Mouse (Mus musculus): ENCODE measurements at regions not wholly inside any gene's neighbourhood (a gene's known extent, or its start where the extent isn't known, plus 50 kb on each side); places are given as distances from the start of the nearest gene placed in this dataset.
A peak's percentile ranks its signal among the peaks of the same experiment; 100 is the strongest.

GRCm38 (mm10) chr4:29034406-29034805 lies 221.5 kb downstream of the Epha7 start:
- Histone ChIP-seq H3K27me3 (no peaks in the 10 kb centered on the region), H3K27ac (no peak overlapping the region), H3K4me1 (replicated peaks) (peaks cover 4% of the 10 kb centered on the region; the same call in 1 of the 2 replicates), H3K36me3 (no peaks in the 10 kb centered on the region), H3K9ac (no peak overlapping the region), H3K4me3 (no peak overlapping the region), H3K4me2 (no peak overlapping the region), H3K9me3 (replicated peaks) (no peaks in the 10 kb centered on the region)
- 81% methylated on average over 1 of the region's 1 CpGs for WGBS
- ATAC-seq (replicated peaks; ENCODE audit: insufficient number of reproducible peaks, insufficient read depth, low FRiP score, low read depth) = no peak

- H3K27me3 ChIP-seq = no peaks in the 10 kb centered on the region
- H3K36me3 ChIP-seq = no peaks in the 10 kb centered on the region
- no peak overlapping the region for H3K27ac ChIP-seq
- no peak overlapping the region for H3K4me2 ChIP-seq
- 8% methylated on average over 1 of the region's 1 CpGs for WGBS
- no peaks in the 10 kb centered on the region for H3K9me3 ChIP-seq (replicated peaks)
- no peak for ATAC-seq (replicated peaks; ENCODE audit: insufficient number of reproducible peaks, insufficient read depth, low FRiP score, low read depth)
- H3K9ac ChIP-seq = no peak overlapping the region
- H3K4me1 ChIP-seq (replicated peaks) = no peaks in the 10 kb centered on the region; the same call in 1 of the 2 replicates
- no peak overlapping the region for H3K4me3 ChIP-seq
Observed at GRCm38 (mm10) chr4:29039993-29040392, 227.1 kb downstream of the Epha7 start.

GRCm38 (mm10) chr4:29068678-29069621 lies 256.0 kb downstream of the Epha7 start:
- Histone ChIP-seq H3K36me3 (no peaks in the 10 kb centered on the region), H3K4me1 (replicated peaks) (no peaks in the 10 kb centered on the region), H3K4me2 (no peak overlapping the region), H3K27me3 (no peaks in the 10 kb centered on the region), H3K9ac (no peak overlapping the region), H3K27ac (no peak overlapping the region), H3K4me3 (no peak overlapping the region), H3K9me3 (replicated peaks) (no peaks in the 10 kb centered on the region)
- ATAC-seq (replicated peaks; ENCODE audit: insufficient number of reproducible peaks, insufficient read depth, low FRiP score, low read depth) = no peak
- WGBS = 83% methylated on average over 12 of the region's 12 CpGs

- Histone ChIP-seq H3K4me3 (no peak overlapping the region), H3K4me1 (replicated peaks) (no peaks in the 10 kb centered on the region), H3K9me3 (replicated peaks) (no peaks in the 10 kb centered on the region), H3K27ac (no peak overlapping the region), H3K27me3 (no peaks in the 10 kb centered on the region), H3K9ac (no peak overlapping the region), H3K4me2 (no peak overlapping the region), H3K36me3 (no peaks in the 10 kb centered on the region)
- ATAC-seq (replicated peaks; ENCODE audit: insufficient number of reproducible peaks, insufficient read depth, low FRiP score, low read depth) = no peak
Observed at GRCm38 (mm10) chr4:29074204-29074603, 261.3 kb downstream of the Epha7 start.

- 58% methylated on average over 3 of the region's 3 CpGs for WGBS
- H3K27me3 ChIP-seq = no peaks in the 10 kb centered on the region
Observed at GRCm38 (mm10) chr4:29074851-29075250, 261.9 kb downstream of the Epha7 start.

GRCm38 (mm10) chr4:29076683-29077082 lies 263.8 kb downstream of the Epha7 start:
- Histone ChIP-seq H3K4me3 (no peak overlapping the region), H3K27ac (no peak overlapping the region), H3K4me1 (replicated peaks) (no peaks in the 10 kb centered on the region), H3K36me3 (no peaks in the 10 kb centered on the region), H3K4me2 (no peak overlapping the region), H3K9me3 (replicated peaks) (no peaks in the 10 kb centered on the region), H3K9ac (no peak overlapping the region), H3K27me3 (no peaks in the 10 kb centered on the region)
- ATAC-seq (replicated peaks; ENCODE audit: insufficient number of reproducible peaks, insufficient read depth, low FRiP score, low read depth) = no peak
- 77% methylated on average over 3 of the region's 3 CpGs for WGBS

More at GRCm38 (mm10) chr4:29074851-29075250, 261.9 kb downstream of the Epha7 start:
- no peak overlapping the region for H3K9ac ChIP-seq
- H3K36me3 ChIP-seq = no peaks in the 10 kb centered on the region
- H3K9me3 ChIP-seq (replicated peaks) = no peaks in the 10 kb centered on the region
- no peak for ATAC-seq (replicated peaks; ENCODE audit: insufficient number of reproducible peaks, insufficient read depth, low FRiP score, low read depth)
- H3K4me2 ChIP-seq = no peak overlapping the region
- H3K27ac ChIP-seq = no peak overlapping the region
- no peak overlapping the region for H3K4me3 ChIP-seq
- no peaks in the 10 kb centered on the region for H3K4me1 ChIP-seq (replicated peaks)

- Histone ChIP-seq H3K36me3 (no peaks in the 10 kb centered on the region), H3K9me3 (replicated peaks) (no peaks in the 10 kb centered on the region), H3K4me3 (no peak overlapping the region), H3K9ac (no peak overlapping the region), H3K4me1 (replicated peaks) (no peaks in the 10 kb centered on the region), H3K27ac (no peak overlapping the region), H3K4me2 (no peak overlapping the region), H3K27me3 (no peaks in the 10 kb centered on the region)
- 93% methylated on average over 3 of the region's 3 CpGs for WGBS
- no peak for ATAC-seq (replicated peaks; ENCODE audit: insufficient number of reproducible peaks, insufficient read depth, low FRiP score, low read depth)
Observed at GRCm38 (mm10) chr4:29078391-29078790, 265.5 kb downstream of the Epha7 start.

GRCm38 (mm10) chr4:29083545-29084290 lies 270.8 kb downstream of the Epha7 start:
- WGBS = 60% methylated on average over 5 of the region's 5 CpGs

GRCm38 (mm10) chr4:29090949-29091348 lies 278.0 kb downstream of the Epha7 start:
- no peak overlapping the region for H3K27ac ChIP-seq
- ATAC-seq (replicated peaks; ENCODE audit: insufficient number of reproducible peaks, insufficient read depth, low FRiP score, low read depth) = no peak

More at GRCm38 (mm10) chr4:29083545-29084290, 270.8 kb downstream of the Epha7 start:
- Histone ChIP-seq H3K4me1 (replicated peaks) (no peaks in the 10 kb centered on the region), H3K27me3 (no peaks in the 10 kb centered on the region), H3K27ac (no peak overlapping the region), H3K36me3 (no peaks in the 10 kb centered on the region), H3K9me3 (replicated peaks) (no peaks in the 10 kb centered on the region), H3K4me3 (no peak overlapping the region), H3K9ac (no peak overlapping the region), H3K4me2 (no peak overlapping the region)
- ATAC-seq (replicated peaks; ENCODE audit: insufficient number of reproducible peaks, insufficient read depth, low FRiP score, low read depth) = no peak

GRCm38 (mm10) chr4:29091495-29092211 lies 278.7 kb downstream of the Epha7 start:
- 32% methylated on average over 5 of the region's 5 CpGs for WGBS
- Histone ChIP-seq H3K4me2 (peak overlapping the region; percentile 28), H3K27me3 (peaks cover 8% of the 10 kb centered on the region), H3K27ac (no peak overlapping the region), H3K36me3 (no peaks in the 10 kb centered on the region), H3K9ac (no peak overlapping the region), H3K4me1 (replicated peaks) (peaks cover 22% of the 10 kb centered on the region), H3K4me3 (no peak overlapping the region), H3K9me3 (replicated peaks) (no peaks in the 10 kb centered on the region)
- ATAC-seq (replicated peaks; ENCODE audit: insufficient number of reproducible peaks, insufficient read depth, low FRiP score, low read depth) = no peak

More at GRCm38 (mm10) chr4:29090949-29091348, 278.0 kb downstream of the Epha7 start:
- no peak overlapping the region for H3K4me3 ChIP-seq
- H3K4me1 ChIP-seq (replicated peaks) = peaks cover 22% of the 10 kb centered on the region
- WGBS = 20% methylated on average over 4 of the region's 4 CpGs
- H3K36me3 ChIP-seq = no peaks in the 10 kb centered on the region
- peak overlapping the region; percentile 28; the same call in 1 of the 2 replicates for H3K4me2 ChIP-seq
- no peaks in the 10 kb centered on the region for H3K9me3 ChIP-seq (replicated peaks)
- H3K27me3 ChIP-seq = peaks cover 8% of the 10 kb centered on the region
- H3K9ac ChIP-seq = no peak overlapping the region

GRCm38 (mm10) chr4:29102373-29102772 lies 289.4 kb downstream of the Epha7 start:
- 84% methylated on average over 2 of the region's 2 CpGs for WGBS
- no peak overlapping the region for H3K27ac ChIP-seq

More at GRCm38 (mm10) chr4:29102373-29102772, 289.4 kb downstream of the Epha7 start:
- ATAC-seq (replicated peaks; ENCODE audit: insufficient number of reproducible peaks, insufficient read depth, low FRiP score, low read depth) = no peak
- Histone ChIP-seq H3K4me3 (no peak overlapping the region), H3K9me3 (replicated peaks) (no peaks in the 10 kb centered on the region), H3K36me3 (no peaks in the 10 kb centered on the region), H3K4me2 (no peak overlapping the region), H3K9ac (no peak overlapping the region), H3K27me3 (no peaks in the 10 kb centered on the region), H3K4me1 (replicated peaks) (no peaks in the 10 kb centered on the region)

Measured in heart, embryonic 15.5 days (tissue).